Mouse (Mus musculus): ENCODE measurements around the gene Nol10.
A peak's percentile ranks its signal among the peaks of the same experiment; 100 is the strongest.

The Nol10 gene

DNA sequence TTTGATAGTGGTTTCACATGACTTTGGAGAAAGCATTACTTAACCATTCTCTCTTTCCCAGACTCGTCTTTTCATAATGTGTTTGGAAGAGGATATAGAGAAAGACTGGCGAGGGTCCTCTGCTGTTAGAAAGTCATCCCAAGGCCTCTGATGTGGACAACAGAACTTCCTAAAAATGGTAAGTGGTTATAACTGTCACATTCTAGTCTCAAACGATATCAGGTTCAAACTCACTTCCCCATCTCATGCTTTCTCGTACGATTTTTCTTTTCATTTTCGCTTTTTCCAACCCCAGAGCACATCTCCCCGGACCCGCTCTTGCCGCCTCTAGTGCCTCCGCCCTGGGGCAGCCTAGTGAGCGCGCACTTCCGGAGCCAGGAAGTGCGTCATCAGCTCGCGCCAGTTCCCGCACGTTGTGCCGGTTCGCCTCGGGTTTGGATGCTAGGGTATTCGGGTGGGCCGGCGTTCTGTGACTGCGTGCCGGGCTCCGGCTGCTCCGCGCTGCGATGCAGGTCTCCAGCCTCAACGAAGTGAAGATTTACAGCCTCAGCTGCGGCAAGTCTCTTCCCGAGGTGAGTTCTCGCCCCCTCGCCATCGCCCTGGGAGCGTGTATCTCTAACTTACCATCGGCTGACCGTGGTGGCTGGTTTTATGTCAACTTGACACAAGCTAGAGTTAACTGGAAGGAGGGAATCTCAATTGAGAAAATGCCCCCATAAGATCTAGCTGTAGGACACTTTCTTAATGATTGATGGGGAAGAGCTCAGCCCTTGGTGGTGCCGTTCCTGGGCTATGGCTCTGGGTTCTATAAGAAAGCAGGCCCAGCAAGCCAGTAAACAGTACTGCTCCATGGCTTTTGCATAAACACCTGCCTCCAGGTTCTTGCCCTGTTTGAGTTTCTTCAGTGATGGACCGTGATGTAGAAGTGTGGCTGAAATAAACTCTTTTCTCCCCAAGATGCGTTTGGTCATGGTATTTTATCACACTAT lies at the start of gene Nol10:
Gene Nol10 (plus strand): TSS at position 411 of the 989 bp plus-strand sequence.
- peak; percentile 94 for DNase-seq (ENCODE audit: low read depth, low spot score)

- no peak for DNase-seq (ENCODE audit: low read depth, low spot score)
These were observed 48.4 kb upstream of the Nol10 start for GRCm38 (mm10) chr12:17299902-17300301.

GRCm38 (mm10) chr12:17305445-17305844 lies 42.8 kb upstream of the Nol10 start:
- no peak for DNase-seq (ENCODE audit: low read depth, low spot score)

DNA sequence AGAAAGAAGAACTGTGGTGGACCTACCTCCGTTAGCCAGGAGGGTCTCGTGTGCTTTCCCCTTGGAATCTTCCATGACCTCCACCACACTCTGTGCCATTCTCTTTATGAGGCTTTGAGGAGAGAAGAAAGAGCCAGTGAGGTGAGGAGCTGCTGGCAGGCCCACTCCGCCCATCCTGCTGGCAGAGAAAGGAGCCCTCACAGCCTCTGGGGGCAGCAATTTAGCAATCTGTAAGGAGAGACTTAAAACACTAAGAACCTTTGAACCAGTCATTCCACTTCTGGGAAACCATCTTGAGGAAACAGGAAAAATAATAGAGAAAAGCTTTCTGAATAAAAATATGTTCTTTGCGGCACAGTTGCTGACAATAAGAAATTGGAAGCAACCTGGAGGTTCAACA lies 40.0 kb upstream of the Nol10 start:
- DNase-seq (ENCODE audit: low read depth, low spot score), result no peak

GRCm38 (mm10) chr12:17310852-17311839 lies 37.1 kb upstream of the Nol10 start:
- DNase-seq (ENCODE audit: low read depth, low spot score), result no peak

DNA sequence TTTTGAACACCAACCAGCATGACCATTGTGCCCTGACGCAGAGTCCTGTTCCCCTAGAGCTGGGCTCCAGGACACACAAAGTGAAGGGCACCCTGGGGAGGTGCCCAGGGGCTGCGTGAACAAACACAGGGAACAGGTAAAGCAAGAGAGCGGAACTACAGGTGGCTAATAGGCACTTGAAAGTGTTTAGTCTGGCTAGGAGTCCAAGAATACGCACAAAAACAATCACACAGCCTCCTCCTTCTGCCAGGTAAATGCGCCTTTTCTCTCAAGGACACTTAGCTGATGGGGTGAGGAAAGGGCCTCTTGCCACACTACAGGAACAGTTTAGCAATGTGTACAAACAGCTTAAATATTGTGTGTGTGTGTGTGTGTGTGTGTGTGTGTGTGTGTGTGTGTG lies 32.2 kb upstream of the Nol10 start:
- no peak for DNase-seq (ENCODE audit: low read depth, low spot score)

- no peak for DNase-seq (ENCODE audit: low read depth, low spot score)
These were observed 30.3 kb upstream of the Nol10 start for GRCm38 (mm10) chr12:17317970-17318369.

DNA sequence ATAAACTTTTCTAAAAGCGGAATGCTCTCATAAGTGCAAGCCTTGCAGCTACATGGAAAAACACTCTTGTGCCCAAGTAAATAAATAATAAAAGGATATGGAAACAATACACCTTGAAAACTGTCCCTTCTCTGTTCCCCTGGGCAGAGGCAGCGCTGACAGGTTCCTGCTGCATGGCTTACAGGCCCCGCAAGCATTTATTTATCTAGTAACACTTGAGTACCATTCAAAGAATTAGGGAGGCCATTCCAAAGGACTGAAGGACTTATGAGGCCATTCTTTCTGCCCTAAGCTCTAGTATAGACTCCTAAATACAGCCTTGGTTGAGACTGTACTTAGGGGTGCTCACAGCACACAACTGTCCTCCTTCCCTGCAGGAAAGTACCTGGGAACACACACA lies 29.8 kb upstream of the Nol10 start:
- no peak for DNase-seq (ENCODE audit: low read depth, low spot score)

- no peak for DNase-seq (ENCODE audit: low read depth, low spot score)
These were observed 23.4 kb upstream of the Nol10 start for GRCm38 (mm10) chr12:17324549-17325470.

GRCm38 (mm10) chr12:17329259-17329658 lies 19.0 kb upstream of the Nol10 start, which contains the start of gene Atp6v1c2:
Gene Atp6v1c2, minus strand, starts transcription at chr12:17329359.
- no peak for DNase-seq (ENCODE audit: low read depth, low spot score)

DNA sequence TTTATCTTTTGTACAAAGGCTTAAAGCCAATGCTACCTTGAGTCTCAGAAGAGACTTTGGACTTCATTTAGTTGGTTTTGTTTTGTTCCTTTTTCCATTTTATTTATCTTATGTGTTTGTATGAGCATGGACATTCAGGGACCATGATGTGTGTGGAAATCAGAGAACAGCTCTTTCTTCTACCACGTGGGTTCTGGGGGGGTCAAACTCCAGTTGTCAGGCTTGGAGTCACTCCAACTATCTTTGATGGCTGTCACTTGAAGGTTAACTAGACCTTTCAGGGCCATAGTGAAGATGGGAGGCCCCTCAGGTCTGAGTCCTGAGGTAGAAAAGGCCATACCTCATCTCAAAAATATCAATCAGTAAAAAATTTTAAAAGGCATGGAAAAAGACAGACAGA lies 14.8 kb upstream of the Nol10 start:
- DNase-seq (ENCODE audit: low read depth, low spot score), result no peak

DNA sequence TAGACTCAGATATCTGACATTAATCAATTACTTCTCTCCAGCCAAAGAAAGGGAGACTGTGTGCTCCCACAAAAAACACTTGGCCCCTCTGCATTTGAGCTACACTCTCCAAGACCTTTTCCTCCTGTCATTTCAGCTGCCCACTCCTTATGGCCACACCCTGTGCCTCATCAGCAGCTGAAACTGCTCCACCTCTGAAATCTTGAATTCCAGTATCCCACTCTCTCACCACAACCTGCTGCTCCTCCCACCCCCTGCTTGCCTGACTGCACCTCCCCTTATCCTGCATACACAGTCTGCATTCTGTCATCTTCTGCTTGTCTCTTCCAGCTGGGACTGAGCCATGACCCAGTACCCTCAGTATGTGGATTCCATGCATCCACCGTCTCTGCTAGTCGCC lies 9.9 kb upstream of the Nol10 start:
- no peak for DNase-seq (ENCODE audit: low read depth, low spot score)

GRCm38 (mm10) chr12:17339114-17339905 lies 8.9 kb upstream of the Nol10 start:
- no peak for DNase-seq (ENCODE audit: low read depth, low spot score)

DNA sequence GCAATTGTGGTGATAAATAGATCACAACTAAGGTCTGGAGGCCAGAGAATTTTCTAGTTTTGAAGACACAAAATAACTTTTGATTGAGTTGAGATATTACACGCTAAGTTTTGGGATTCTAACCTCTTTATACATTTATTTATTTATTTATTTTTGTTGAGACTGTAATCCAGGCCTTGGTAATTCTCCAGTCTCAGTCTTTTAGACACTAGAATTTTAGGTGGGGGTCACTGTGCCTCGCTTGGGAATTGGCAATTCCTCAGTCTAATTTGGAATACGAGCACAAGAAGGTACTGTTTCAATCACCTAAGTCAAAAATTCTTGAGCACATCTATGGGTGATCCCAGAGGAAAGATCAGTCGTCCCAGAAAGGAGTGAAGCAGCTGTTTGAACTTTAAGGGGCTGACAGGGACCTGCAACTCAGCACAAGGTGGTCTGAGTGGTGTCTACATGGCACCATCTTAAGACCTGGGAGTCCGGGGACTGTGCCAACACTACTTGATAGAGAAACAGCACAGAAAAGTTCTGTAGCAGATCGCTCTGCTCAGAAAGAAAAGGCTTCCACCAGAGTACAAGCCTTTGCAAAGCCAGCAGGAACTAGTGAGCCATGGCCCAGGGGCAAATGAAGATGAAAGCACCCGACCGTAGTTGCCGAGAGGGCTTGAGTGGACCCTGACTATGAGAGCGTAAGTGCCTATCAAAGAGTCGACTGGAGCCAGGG lies 771 bp upstream of the Nol10 start:
- no peak for DNase-seq (ENCODE audit: low read depth, low spot score)

DNA sequence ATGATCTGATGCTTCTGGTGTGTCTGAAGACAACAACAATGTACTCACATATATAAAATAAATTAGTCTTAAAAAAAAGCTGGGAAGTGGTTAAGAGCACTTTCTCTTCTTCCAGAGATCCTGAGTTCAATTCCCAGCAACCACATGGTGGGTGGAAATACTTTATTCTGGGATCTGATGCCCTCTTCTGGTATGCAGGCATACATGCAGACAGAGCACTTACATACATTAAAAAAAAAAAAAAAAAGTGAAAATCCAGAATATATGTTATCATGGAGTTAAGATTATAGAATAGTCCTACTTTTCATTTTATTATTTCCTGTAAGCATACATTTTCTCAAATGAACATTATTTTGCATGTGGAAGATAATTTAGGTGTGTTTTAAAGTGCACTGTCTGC lies 1.8 kb downstream of the Nol10 start:
- DNase-seq (ENCODE audit: low read depth, low spot score), result no peak

GRCm38 (mm10) chr12:17356853-17357252 lies 8.6 kb downstream of the Nol10 start:
- DNase-seq (ENCODE audit: low read depth, low spot score), result no peak

DNA sequence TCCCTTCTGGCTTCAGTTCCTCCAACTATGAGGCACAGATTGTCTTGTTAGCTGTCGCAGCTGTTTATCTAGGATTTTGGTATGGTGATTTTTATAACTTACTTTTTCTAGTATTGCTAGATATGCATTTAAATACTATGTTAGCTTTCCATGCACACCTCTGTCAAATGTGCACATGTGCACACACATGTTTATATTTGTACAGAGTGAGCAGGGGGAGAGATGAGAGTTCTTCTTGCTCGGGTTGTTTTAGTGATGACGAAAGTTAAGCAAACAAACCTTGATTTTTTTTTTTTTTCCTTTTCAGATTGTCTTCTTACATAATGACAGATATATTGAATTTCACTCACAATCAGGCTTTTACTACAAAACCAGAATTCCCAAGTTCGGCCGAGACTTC lies 9.5 kb downstream of the Nol10 start:
- no peak for DNase-seq (ENCODE audit: low read depth, low spot score)

- no peak for DNase-seq (ENCODE audit: low read depth, low spot score)
These were observed 10.7 kb downstream of the Nol10 start for GRCm38 (mm10) chr12:17358981-17359380.

GRCm38 (mm10) chr12:17360104-17360503 lies 11.8 kb downstream of the Nol10 start:
- DNase-seq (ENCODE audit: low read depth, low spot score), result no peak

DNA sequence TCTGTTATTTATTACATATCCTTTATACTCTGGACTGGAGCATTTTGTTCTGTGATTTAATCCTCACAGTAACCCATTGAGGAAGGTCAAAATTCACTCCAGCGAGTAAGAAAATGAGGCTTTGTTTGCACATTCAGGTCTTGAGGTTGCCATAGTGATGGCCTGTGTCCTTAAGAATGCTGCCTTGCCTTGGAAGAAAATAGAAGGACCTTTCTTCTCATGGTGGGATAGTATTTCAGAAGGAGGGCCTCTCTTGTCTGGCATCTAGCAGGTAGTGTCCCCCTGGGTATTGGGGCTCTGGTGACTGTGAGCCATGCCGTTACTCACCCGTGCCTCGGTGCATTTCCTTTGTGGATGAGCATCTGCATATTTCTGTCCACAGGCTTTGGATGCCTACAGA lies 12.4 kb downstream of the Nol10 start:
- no peak for DNase-seq (ENCODE audit: low read depth, low spot score)

Data from forelimb bud, embryonic 11.5 days (tissue).